Mouse (Mus musculus) kidney, adult 2 months (tissue): ENCODE data around the gene Bag1. TPM values are rescaled to one million over a fixed set of nuclear protein-coding genes. Genes with fewer than 3 reads are reported as not detected.
"Not testable (repeated sequence)": the region's sequence is repeated elsewhere in the genome, so short reads cannot be mapped to it uniquely, and the experiment has no call there.

Source experiments
- DNase-seq: peaks from one replicate; pipeline ENCODE4 v3.0.0; 2021
- H3K27ac ChIP-seq: fragments of 200-500 bp; 2 replicates; pipeline ENCODE4 v1.5.1; 2012; ENCODE audit warnings: low read depth, low read length, control low read depth, inconsistent platforms; ENCODE audit not compliant: insufficient read depth
- H3K27me3 ChIP-seq: fragments of 200-500 bp; replicated peaks from 2 replicates; pipeline ENCODE4 v1.6.1; 2012; ENCODE audit warnings: mild to moderate bottlenecking, moderate library complexity, low read length, inconsistent platforms; ENCODE audit not compliant: control insufficient read depth, insufficient read depth
- H3K36me3 ChIP-seq: fragments of 200-500 bp; 2 replicates; pipeline ENCODE4 v1.6.1; 2012; ENCODE audit warnings: mild to moderate bottlenecking, moderate library complexity, low read length, inconsistent platforms; ENCODE audit not compliant: control insufficient read depth, insufficient read depth
- H3K4me1 ChIP-seq: fragments of 200-500 bp; 2 replicates; pipeline ENCODE4 v1.6.1; 2011; ENCODE audit warnings: low read length; ENCODE audit not compliant: control insufficient read depth, insufficient read depth
- H3K4me3 ChIP-seq: fragments of 200-500 bp; 2 replicates; pipeline ENCODE4 v1.5.1; 2011; ENCODE audit warnings: mild to moderate bottlenecking, low read depth, low read length, control low read depth; ENCODE audit not compliant: insufficient read depth
- CTCF ChIP-seq: fragments of 200-500 bp; conservative IDR thresholded peaks from 2 replicates; pipeline ENCODE4 v1.5.1; 2011; ENCODE audit warnings: low read depth, mild to moderate bottlenecking, control low read depth, low read length, moderate library complexity, mixed read lengths; ENCODE audit not compliant: insufficient read depth, insufficient read length
- POLR2A ChIP-seq: fragments of 200-500 bp; IDR thresholded peaks from one replicate; pipeline ENCODE4 v1.6.1; 2011; ENCODE audit warnings: low read depth, low read length, control low read depth
- WGBS: fragments of 180-500 bp; shearing (Covaris S2); methylation state at CpG from one replicate; pipeline ENCODE4 v1.1.7; 2018; 5-methylcytosine and 5-hydroxymethylcytosine counted together
- polyA plus RNA-seq: library from polyadenylated mRNA; depleted of rRNA; stranded (reverse); fragments of >200 nt; gene quantifications from 2 replicates; pipeline ENCODE4 v1.2.3, GENCODE M21; 2012

Bag1 gene
- polyA plus RNA-seq, 1 experiment: 133 TPM

DNA sequence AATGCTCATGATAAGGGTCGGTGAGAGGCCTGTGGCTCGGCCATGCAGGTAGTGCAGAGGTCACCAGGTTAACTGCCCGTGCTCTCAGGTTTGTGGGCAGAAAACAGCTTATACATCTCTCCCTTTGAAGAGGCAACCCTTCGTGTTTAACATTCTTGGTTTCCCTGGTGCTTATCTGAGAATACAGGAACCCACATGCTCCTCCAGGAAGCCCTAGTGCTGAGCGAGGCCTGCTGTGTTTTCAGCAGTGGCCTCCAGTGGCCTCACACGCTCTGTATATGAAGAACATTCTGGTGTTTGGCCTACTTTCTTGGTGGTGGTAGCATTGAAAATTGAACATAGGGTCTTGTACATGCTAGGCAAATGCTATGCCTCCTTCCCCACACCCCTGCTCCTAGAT is 7.8 kb upstream of the Bag1 start:
- Histone ChIP-seq H3K27ac (no peak overlapping the region), H3K4me3 (no peak overlapping the region), H3K36me3 (peaks cover 5% of the 10 kb centered on the region), H3K27me3 (no peaks in the 10 kb centered on the region), H3K4me1 (no peaks in the 10 kb centered on the region)
- no peak for TF ChIP-seq POLR2A
- no peak for TF ChIP-seq CTCF
- no peak for DNase-seq
- 77% methylated on average over 6 of the region's 6 CpGs for WGBS

- peak; percentile 57 for DNase-seq
- H3K27ac ChIP-seq: no peak overlapping the region
- H3K4me3 ChIP-seq: no peak overlapping the region
- H3K36me3 ChIP-seq: no peaks in the 10 kb centered on the region; the same call in 1 of the 2 replicates
- peak; percentile 63 for TF ChIP-seq CTCF
- TF ChIP-seq POLR2A: no peak
- WGBS: 82% methylated on average over 1 of the region's 1 CpGs
- H3K4me1 ChIP-seq: no peaks in the 10 kb centered on the region; the same call in 1 of the 2 replicates
- no peaks in the 10 kb centered on the region for H3K27me3 ChIP-seq
Observed at GRCm38 (mm10) chr4:40953521-40953920, 5.4 kb upstream of the Bag1 start.

- no peaks in the 10 kb centered on the region for H3K27me3 ChIP-seq
- DNase-seq: no peak
- peak overlapping the region; percentile 52 for H3K27ac ChIP-seq
- TF ChIP-seq POLR2A (no peak), CTCF (no peak)
- under 1% methylated on average over 40 of the region's 40 CpGs for WGBS
- peaks cover 2% of the 10 kb centered on the region; the same call in 1 of the 2 replicates for H3K4me1 ChIP-seq
- H3K4me3 ChIP-seq: peak overlapping the region; percentile 61
- H3K36me3 ChIP-seq: peaks cover 2% of the 10 kb centered on the region; the same call in 1 of the 2 replicates
Observed at GRCm38 (mm10) chr4:40947565-40948159, 432 bp downstream of the Bag1 start.

DNA sequence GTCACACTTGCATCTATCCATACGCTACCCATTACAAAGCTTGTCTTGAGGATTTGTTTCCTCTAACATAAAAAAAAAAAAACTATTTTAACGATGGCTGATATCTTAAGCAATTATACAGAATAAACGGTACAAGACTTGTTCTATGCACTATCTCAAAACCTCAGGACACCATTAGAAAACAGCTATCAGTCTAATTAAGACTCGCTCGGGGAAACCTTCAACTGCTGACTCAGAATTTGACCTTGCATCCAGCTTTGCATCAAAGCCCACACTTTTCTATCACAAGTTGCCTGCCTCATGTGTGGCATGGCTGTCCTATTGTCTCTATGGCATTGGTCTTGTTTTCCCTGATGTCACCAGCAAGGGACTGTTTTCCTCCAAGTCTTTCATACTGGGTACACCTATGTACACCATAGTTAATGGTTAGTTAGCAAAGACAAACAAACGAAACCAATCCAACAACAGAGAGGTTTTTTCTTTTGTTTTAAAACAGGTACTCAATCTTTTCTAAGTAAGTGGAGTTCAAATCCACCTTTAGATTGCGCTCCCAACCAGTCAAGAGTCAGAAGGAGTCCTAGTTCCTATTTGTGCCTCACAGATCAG is 1.5 kb downstream of the Bag1 start:
- TF ChIP-seq CTCF (no peak), POLR2A (no peak)
- Histone ChIP-seq H3K4me1 (peaks cover 2% of the 10 kb centered on the region; the same call in 1 of the 2 replicates), H3K4me3 (peak overlapping the region; percentile 61; the same call in 1 of the 2 replicates), H3K36me3 (peaks cover 2% of the 10 kb centered on the region; the same call in 1 of the 2 replicates), H3K27me3 (no peaks in the 10 kb centered on the region), H3K27ac (no peak overlapping the region)
- DNase-seq: no peak
- 66% methylated on average over 7 of the region's 7 CpGs for WGBS

- TF ChIP-seq POLR2A (no peak), CTCF (no peak)
- Histone ChIP-seq H3K4me3 (no peak overlapping the region), H3K36me3 (peaks cover 2% of the 10 kb centered on the region; the same call in 1 of the 2 replicates), H3K27ac (no peak overlapping the region), H3K27me3 (no peaks in the 10 kb centered on the region), H3K4me1 (peaks cover 2% of the 10 kb centered on the region; the same call in 1 of the 2 replicates)
- 96% methylated on average over 5 of the region's 5 CpGs for WGBS
- DNase-seq: no peak
Observed at GRCm38 (mm10) chr4:40943651-40944050, 4.4 kb downstream of the Bag1 start.

DNA sequence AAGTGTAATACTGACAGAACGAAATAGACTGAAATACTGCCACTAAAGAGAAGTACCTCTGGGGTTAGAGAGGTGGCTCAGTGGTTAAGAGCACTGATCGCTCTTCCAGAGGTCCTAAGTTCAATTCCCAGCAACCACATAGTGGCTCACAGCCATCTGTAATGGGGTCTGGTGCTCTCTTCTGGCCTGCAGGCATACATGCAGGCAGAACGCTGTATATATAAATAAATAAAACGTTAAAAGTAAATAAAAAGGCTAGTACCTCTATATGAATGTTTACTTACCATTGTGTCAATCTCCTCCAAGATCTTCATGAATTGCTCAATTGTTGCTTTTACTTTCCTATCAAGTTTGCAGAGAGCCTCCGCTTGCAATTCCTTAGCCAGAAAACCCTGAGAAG is 9.3 kb downstream of the Bag1 start:
- TF ChIP-seq CTCF (no peak), POLR2A (no peak)
- Histone ChIP-seq H3K4me1 (no peaks in the 10 kb centered on the region), H3K27ac (no peak overlapping the region), H3K36me3 (peaks cover 7% of the 10 kb centered on the region), H3K27me3 (no peaks in the 10 kb centered on the region), H3K4me3 (no peak overlapping the region)
- no peak for DNase-seq
- WGBS: 95% methylated on average over 5 of the region's 5 CpGs

DNA sequence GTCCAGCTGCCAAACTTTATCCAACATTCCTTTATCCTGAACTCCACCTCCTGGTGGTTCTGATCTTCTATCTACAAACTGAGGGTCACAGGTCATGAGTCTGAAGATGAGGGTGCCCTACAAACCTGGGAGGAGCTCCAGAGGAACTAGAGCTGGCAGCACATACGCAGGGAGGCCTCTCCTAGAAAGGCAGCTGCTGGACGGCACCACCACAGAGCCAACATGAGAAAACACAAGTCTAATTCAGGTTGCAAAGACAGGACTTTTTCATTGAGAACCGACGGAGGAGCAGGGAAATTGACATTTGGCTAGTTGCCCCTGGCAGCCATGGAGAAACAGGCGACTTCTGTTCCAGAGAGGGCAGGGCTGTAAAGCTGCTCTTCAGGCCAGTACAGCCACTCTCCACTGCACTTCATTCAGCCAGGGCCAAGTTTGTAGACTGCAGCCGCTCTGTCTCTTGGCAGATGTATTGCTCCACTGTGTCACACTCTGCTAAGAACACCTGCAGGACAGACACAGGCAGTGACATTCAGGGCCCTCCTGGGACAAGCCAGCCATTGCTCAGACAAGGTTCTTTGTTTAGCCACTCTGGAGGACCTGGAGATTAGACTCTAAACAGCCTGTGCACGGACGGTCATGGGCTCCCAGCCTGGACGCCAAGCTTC is 11.8 kb downstream of the Bag1 start:
- Histone ChIP-seq H3K27me3 (no peaks in the 10 kb centered on the region), H3K27ac (no peak overlapping the region), H3K36me3 (peaks cover 7% of the 10 kb centered on the region), H3K4me1 (no peaks in the 10 kb centered on the region), H3K4me3 (no peak overlapping the region)
- no peak for TF ChIP-seq POLR2A
- DNase-seq: peak; percentile 49
- 67% methylated on average over 9 of the region's 9 CpGs for WGBS

DNA sequence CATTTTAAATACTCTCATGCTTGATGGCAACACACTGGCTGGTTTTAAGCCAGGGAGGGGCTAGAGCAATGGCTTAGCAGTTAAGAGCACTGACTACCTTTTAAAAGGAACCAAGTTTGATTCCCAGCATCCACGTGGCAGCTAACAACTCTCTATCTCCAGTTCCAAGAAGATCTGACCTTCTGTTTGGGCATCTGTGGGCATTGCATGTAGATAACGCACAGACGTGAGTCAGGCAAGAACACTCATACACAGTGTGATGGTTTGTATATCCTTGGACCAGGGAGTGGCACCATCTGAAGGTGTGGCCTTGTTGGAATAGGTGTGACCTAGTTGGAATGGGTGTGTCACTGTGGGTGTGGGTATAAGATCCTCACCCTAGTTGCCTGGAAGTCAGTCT is 13.7 kb downstream of the Bag1 start:
- H3K36me3 ChIP-seq, H3K27ac ChIP-seq, H3K27me3 ChIP-seq, DNase-seq, H3K4me1 ChIP-seq, H3K4me3 ChIP-seq: not testable (repeated sequence)
- 94% methylated on average over 3 of the region's 3 CpGs for WGBS
